Mouse (Mus musculus): ENCODE data around the gene Tmem232.
A peak's percentile ranks its signal among the peaks of the same experiment; 100 is the strongest.
"Not testable (repeated sequence)": the region's sequence is repeated elsewhere in the genome, so short reads cannot be mapped to it uniquely, and the experiment has no call there.

Gene Tmem232

GRCm38 (mm10) chr17:65540441-65541272, at the start of gene Tmem232:
Gene Tmem232, minus strand, starts transcription at chr17:65540782.
- DNase-seq (ENCODE audit: low read depth, low spot score): no peak

GRCm38 (mm10) chr17:65586892-65587291, 46.3 kb upstream of the Tmem232 start:
- no peak for DNase-seq (ENCODE audit: low read depth, low spot score)

DNA sequence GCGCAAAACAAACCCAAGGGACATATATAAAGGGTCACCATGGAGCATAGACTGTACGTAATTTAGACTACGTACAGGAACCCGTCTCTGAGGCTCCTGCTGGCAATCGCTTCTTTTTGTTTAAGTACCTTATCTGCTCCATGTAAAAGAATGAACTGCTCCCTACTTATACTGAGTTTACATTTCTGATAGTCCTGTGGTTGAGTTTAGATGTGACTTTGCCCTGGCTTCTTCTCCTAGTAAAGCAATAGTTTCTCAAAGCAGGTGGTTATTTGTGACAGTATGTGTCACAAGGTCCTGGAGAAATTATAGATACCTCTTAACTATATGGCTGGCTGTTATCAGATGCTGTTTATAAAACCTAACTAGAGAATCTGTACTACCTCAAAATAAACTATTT, 40.9 kb upstream of the Tmem232 start:
- no peak for DNase-seq (ENCODE audit: low read depth, low spot score)

- DNase-seq (ENCODE audit: low read depth, low spot score): no peak
These were observed 39.2 kb upstream of the Tmem232 start for GRCm38 (mm10) chr17:65579766-65580165.

DNA sequence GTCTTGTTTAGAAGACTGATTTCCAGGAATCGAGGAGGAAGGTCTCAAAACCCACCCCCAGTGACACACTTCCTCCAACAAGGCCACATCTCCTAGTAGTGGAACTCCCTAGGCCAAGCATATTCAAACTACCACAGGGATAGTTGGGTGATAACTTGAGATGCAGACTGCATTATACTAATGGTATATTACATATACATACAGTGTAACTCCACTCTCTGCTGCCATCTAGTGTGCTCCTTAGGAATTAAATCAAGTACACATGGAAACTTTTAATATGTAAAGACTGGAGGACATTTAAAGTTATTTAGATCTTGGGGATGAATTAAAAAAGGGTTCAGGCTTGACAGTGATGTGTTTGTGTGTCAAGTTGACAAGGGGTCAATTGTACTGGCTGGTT, 34.8 kb upstream of the Tmem232 start:
- DNase-seq (ENCODE audit: low read depth, low spot score): no peak

GRCm38 (mm10) chr17:65574850-65575249, 34.3 kb upstream of the Tmem232 start:
- no peak for DNase-seq (ENCODE audit: low read depth, low spot score)

DNA sequence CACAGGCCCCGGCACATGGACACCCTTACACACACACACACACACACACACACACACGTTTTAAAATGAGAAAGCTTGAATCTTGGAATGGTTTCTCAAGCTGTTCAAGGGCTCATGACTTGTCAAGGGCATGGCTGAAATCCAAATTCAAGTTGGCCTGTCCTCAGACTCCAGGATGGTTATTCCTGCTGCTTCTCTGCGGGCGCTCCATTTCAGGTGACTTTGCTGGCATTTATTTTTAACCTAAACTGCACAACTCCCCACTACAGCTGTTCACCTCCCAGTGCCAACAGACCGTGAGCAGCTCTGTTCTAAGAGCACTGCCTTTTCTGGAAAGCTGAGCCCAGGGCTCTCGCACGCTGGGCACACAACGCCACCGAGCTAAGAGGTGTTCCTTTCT, 31.3 kb upstream of the Tmem232 start:
- no peak for DNase-seq (ENCODE audit: low read depth, low spot score)

DNA sequence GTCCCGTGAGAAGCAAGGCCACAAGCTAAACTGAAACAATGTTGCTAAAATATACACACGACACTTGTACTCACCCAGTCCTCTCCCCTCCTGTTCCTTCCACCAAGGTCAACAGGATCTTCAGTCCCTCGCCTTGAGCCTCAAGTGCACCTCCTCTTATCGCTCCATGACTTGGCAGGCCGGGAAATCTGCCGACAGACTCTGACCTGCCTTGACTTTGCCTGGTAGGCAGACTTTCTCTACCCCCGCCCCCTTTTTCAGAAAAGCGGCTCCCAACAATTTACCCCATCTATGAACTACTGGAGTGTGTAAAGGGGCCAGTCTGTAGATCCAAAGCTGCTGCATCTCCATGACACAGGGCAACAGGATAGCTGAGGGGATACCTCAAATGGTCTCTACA, 30.9 kb upstream of the Tmem232 start:
- DNase-seq (ENCODE audit: low read depth, low spot score): no peak

DNA sequence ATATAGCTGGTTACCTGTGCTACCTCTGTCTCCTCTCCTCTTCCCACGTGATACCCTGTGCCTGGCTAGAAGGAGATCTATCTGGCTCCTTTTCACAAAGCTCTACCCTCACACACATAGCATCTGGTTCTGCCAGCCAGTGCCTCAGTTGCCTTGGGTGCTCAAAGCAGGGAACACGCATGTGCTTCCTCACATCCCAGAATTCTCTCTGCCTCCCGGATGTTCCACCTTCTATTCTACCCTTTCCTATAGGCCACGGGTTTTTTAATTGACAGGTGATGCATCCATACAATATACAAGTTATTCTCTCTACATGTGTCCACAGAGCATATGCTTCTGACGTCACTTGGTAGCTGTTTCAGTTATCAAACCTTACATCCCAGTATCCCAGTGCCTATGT, 23.6 kb upstream of the Tmem232 start:
- DNase-seq (ENCODE audit: low read depth, low spot score): no peak

GRCm38 (mm10) chr17:65563345-65563744, 22.8 kb upstream of the Tmem232 start:
- DNase-seq (ENCODE audit: low read depth, low spot score): no peak

DNA sequence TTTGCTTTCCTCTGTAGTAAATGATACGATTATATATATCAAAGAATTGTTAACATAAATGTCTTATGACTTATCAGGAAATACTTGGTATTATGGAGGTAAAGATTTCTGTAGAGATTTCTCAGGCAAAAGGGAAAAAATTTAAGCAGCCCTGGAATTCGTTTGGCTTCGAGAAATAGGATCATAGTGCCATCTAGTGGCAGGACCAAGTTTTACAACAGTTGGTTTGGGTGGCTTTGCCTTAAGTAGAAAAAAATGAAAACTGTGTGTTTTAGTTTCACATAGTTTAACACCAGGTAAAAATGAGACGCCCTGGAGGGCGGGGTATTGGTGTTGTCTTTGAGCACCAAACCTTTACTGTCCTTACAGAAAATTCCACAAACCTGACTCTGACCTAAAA, 22.2 kb upstream of the Tmem232 start:
- DNase-seq (ENCODE audit: low read depth, low spot score): no peak

- no peak for DNase-seq (ENCODE audit: low read depth, low spot score)
These were observed 20.9 kb upstream of the Tmem232 start for GRCm38 (mm10) chr17:65561361-65562015.

GRCm38 (mm10) chr17:65559273-65559672, 18.7 kb upstream of the Tmem232 start:
- DNase-seq (ENCODE audit: low read depth, low spot score): peak; percentile 31

DNA sequence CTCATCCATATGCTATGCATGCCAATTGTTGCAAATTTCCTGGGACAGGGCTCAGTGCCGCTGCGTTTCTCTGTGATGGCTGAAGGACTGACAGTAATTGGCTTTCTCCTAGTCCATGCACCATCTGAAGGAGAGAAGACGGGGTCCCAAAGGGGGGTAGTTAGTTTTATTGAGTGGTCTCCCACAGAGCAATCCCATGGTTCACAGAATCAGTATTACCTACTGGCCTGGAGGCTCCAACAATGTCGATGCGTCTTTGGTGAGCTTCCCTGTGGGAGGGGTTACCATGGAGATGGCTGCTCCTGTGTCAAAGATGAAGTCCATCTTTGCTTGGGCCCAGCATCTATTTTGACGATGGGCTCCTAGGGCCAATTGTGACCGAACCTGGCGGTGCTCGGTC, 18.2 kb upstream of the Tmem232 start:
- no peak for DNase-seq (ENCODE audit: low read depth, low spot score)

- peak; percentile 64 for DNase-seq (ENCODE audit: low read depth, low spot score)
These were observed 17.6 kb upstream of the Tmem232 start for GRCm38 (mm10) chr17:65558217-65558616.

DNA sequence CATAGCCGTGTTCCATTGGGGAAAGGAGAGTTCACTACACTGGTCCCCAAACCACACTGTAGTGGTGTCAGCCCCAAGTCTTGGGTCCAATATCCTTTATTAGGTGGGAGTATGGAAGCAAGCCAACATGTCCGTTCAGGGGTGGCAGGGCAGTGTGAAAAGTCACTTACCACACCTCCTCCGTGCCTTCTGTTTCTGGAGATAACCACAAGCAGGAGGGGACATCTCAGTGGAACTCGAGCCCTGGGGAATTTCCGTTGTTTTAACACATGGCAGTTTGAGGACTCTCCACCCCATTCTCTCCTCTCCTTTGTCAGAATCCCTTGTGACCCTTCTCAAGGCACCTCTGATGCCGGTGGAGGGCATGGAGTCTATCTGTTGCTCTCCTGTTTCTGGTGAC, 16.6 kb upstream of the Tmem232 start:
- no peak for DNase-seq (ENCODE audit: low read depth, low spot score)

GRCm38 (mm10) chr17:65556798-65557197, 16.2 kb upstream of the Tmem232 start:
- no peak for DNase-seq (ENCODE audit: low read depth, low spot score)

GRCm38 (mm10) chr17:65552426-65552997, 11.9 kb upstream of the Tmem232 start:
- no peak for DNase-seq (ENCODE audit: low read depth, low spot score)

DNA sequence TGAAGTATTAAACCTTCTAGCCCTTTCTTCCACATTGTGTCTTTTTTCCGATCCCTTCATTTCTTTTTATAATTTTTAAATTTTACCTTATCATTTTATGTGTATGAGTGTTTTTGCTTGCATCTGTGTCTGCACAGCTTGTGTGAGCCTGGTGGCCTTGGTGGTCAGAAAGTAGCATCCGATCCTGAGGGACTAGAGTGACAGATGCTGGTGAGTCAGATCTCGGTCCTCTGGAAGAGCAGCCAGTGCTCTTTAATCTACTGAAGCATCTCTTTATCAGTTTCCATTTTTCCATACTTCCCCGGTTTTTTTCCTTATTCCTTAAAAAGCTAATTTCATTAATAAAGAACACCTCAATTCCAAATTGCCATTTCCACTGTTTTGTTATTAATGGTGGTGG, 9.8 kb upstream of the Tmem232 start:
- DNase-seq (ENCODE audit: low read depth, low spot score): no peak

- DNase-seq (ENCODE audit: low read depth, low spot score): no peak
These were observed 8.2 kb upstream of the Tmem232 start for GRCm38 (mm10) chr17:65548698-65549365.

- DNase-seq (ENCODE audit: low read depth, low spot score): not testable (repeated sequence)
These were observed 5.6 kb upstream of the Tmem232 start for GRCm38 (mm10) chr17:65546221-65546620.

GRCm38 (mm10) chr17:65536156-65536555, 4.4 kb downstream of the Tmem232 start:
- DNase-seq (ENCODE audit: low read depth, low spot score): no peak

All from WW6 (cell line).